Mouse (Mus musculus): ENCODE measurements around the gene BC051019. TPM values are rescaled to one million over a fixed set of nuclear protein-coding genes. Genes with fewer than 3 reads are reported as not detected.

Gene BC051019
- total RNA-seq, 2 experiments from 2014 or later = not detected

Other genes with a start within 250 kb of the BC051019 start
- under 1 TPM; 0.07 to 0.09 TPM for gene Trim66, start 215.7 kb downstream of the BC051019 start, total RNA-seq (2021)
- gene Rpl27a, start 204.7 kb downstream of the BC051019 start, total RNA-seq (2021) = 10 to 100 TPM; 80.7 to 81.0 TPM
- 1 to 10 TPM; 6.0 to 8.2 TPM for gene St5, start 20.2 kb downstream of the BC051019 start, total RNA-seq (2021)
- gene Akip1, start 20.2 kb downstream of the BC051019 start, total RNA-seq (2021) = 10 to 100 TPM; 16.4 to 19.3 TPM
- not detected for gene Ascl3, start 7.9 kb upstream of the BC051019 start, total RNA-seq (2021)
- 10 to 100 TPM; 28.8 to 29.0 TPM for gene Tmem9b, start 29.0 kb upstream of the BC051019 start, total RNA-seq (2021)
- gene Nrip3, start 58.2 kb upstream of the BC051019 start, total RNA-seq (2021) = under 1 TPM; 0.09 to 0.31 TPM
- 1 to 10 TPM; 2.1 to 3.7 TPM for gene Scube2, start 141.8 kb upstream of the BC051019 start, total RNA-seq (2021)
- gene Dennd5a, start 236.6 kb upstream of the BC051019 start, total RNA-seq (2021) = 10 to 100 TPM; 36.2 to 47.5 TPM

All from gastrocnemius, adult 18-20 months (tissue).